In the genomic region with DNA sequence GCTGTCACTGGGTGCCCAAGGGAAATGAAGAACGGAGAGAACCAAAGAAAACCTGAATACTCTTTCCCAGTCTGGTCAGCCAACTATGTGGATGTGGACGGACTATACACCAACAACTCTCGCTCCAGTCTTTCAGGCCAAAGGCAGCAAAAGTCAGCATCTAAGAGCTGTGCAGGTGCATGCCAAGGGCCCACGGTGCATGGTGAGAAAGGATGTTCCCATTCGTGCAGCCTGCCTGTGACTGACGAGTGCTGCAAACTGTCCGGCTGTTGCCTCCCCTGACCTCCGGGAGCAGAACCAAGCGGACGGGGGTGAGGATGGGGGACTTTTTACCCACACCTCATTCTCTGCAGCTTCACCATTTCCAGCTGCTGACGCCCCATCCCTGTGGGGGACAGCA, we compare ENCODE assay signal across 12 mouse cellular contexts.
DNase-seq lines count a peak whose midpoint lies in the region; ATAC-seq lines count a peak whose summit lies in the region.
"Had no signal": no experiment of that assay in that cellular context is flagged by ENCODE, and none has a peak within 500 bp of the region (broad histone marks: within the 10 kb centered on the region; RNA-seq: fewer than 3 reads in every experiment).

No protein-coding gene starts in this region.

- H3K27me3 ChIP-seq in hindbrain, embryonic 12.5 days: no peaks in the 10 kb centered on the region; the same call in 1 of the 2 replicates
- H3K27me3 ChIP-seq in hindbrain, embryonic 14.5 days (ENCODE audit: control insufficient read depth, insufficient read depth, low read length): no peaks in the 10 kb centered on the region
- no peaks in the 10 kb centered on the region for H3K27me3 ChIP-seq in neural tube, embryonic 13.5 days
- H3K27me3 ChIP-seq in hindbrain, embryonic 16.5 days (replicated peaks; ENCODE audit: control insufficient read depth, insufficient read depth, low read length): no peaks in the 10 kb centered on the region
- H3K27me3 ChIP-seq: liver, embryonic 13.5 days; lung, embryonic 15.5 days had no signal

- no peak overlapping the region for H3K4me3 ChIP-seq in hindbrain, embryonic 12.5 days
- no peak overlapping the region for H3K4me3 ChIP-seq in hindbrain, embryonic 14.5 days (replicated peaks; ENCODE audit: low read length)
- H3K4me3 ChIP-seq in neural tube, embryonic 13.5 days: no peak overlapping the region
- H3K4me3 ChIP-seq in hindbrain, embryonic 16.5 days (ENCODE audit: low read length): no peak overlapping the region
- H3K4me3 ChIP-seq: liver, embryonic 13.5 days; lung, embryonic 15.5 days had no signal

- no peak for DNase-seq in hindbrain, embryonic 14.5 days (ENCODE audit: low spot score)
- no peak for DNase-seq in neural tube, embryonic 10.5 days (ENCODE audit: extremely low spot score, low spot score)
- no peak for DNase-seq in natural killer cell, adult 2 months (ENCODE audit: low spot score in 2 of 2)
- DNase-seq in kidney, postnatal 36 days: no peak
- DNase-seq: gastrocnemius, postnatal 25 days; liver, embryonic 13.5 days had no signal

- no peak overlapping the region for H3K9ac ChIP-seq in hindbrain, embryonic 12.5 days
- H3K9ac ChIP-seq in hindbrain, embryonic 14.5 days: no peak overlapping the region
- H3K9ac ChIP-seq in neural tube, embryonic 13.5 days: no peak overlapping the region
- no peak overlapping the region for H3K9ac ChIP-seq in hindbrain, embryonic 16.5 days (ENCODE audit: low read depth, low read length)
- H3K9ac ChIP-seq: liver, embryonic 13.5 days; lung, embryonic 15.5 days had no signal

- no peaks in the 10 kb centered on the region for H3K9me3 ChIP-seq in hindbrain, embryonic 12.5 days (replicated peaks)
- H3K9me3 ChIP-seq in hindbrain, embryonic 14.5 days (ENCODE audit: control insufficient read depth, low read length): no peaks in the 10 kb centered on the region
- H3K9me3 ChIP-seq in neural tube, embryonic 13.5 days: no peaks in the 10 kb centered on the region
- H3K9me3 ChIP-seq in hindbrain, embryonic 16.5 days (ENCODE audit: control insufficient read depth, low read length): no peaks in the 10 kb centered on the region
- H3K9me3 ChIP-seq: liver, embryonic 13.5 days; lung, embryonic 15.5 days had no signal

- H3K4me2 ChIP-seq in hindbrain, embryonic 12.5 days (replicated peaks): no peak overlapping the region
- H3K4me2 ChIP-seq in hindbrain, embryonic 14.5 days (replicated peaks): no peak overlapping the region
- H3K4me2 ChIP-seq in neural tube, embryonic 13.5 days: no peak overlapping the region
- H3K4me2 ChIP-seq in hindbrain, embryonic 16.5 days (ENCODE audit: low read length): no peak overlapping the region
- H3K4me2 ChIP-seq: liver, embryonic 13.5 days; lung, embryonic 15.5 days had no signal

- peak; percentile 22; the same call in 1 of the 2 replicates for ATAC-seq in hindbrain, embryonic 12.5 days (ENCODE audit: low FRiP score)
- ATAC-seq in hindbrain, embryonic 14.5 days (ENCODE audit: low FRiP score): no peak
- ATAC-seq in neural tube, embryonic 13.5 days (ENCODE audit: low read depth): peak; percentile 23; the same call in 1 of the 2 replicates
- 0 out of 2 replicates have a peak, but pooled peaks have one; percentile 9 for ATAC-seq in hindbrain, embryonic 16.5 days
- no peak for ATAC-seq in erythroblast, adult 5-6 weeks (replicated peaks; ENCODE audit: low FRiP score, poor library complexity, severe bottlenecking)

- no peaks in the 10 kb centered on the region for H3K36me3 ChIP-seq in hindbrain, embryonic 12.5 days
- no peaks in the 10 kb centered on the region for H3K36me3 ChIP-seq in hindbrain, embryonic 14.5 days (replicated peaks; ENCODE audit: control insufficient read depth, insufficient read depth)
- no peaks in the 10 kb centered on the region for H3K36me3 ChIP-seq in neural tube, embryonic 13.5 days
- H3K36me3 ChIP-seq in hindbrain, embryonic 16.5 days (ENCODE audit: control insufficient read depth, insufficient read depth, low read length): no peaks in the 10 kb centered on the region
- H3K36me3 ChIP-seq: liver, embryonic 13.5 days; lung, embryonic 15.5 days had no signal

- H3K4me1 ChIP-seq in hindbrain, embryonic 12.5 days: 0 out of 2 replicates have a peak, but pooled peaks cover 2% of the 10 kb centered on the region
- no peaks in the 10 kb centered on the region for H3K4me1 ChIP-seq in hindbrain, embryonic 14.5 days (replicated peaks; ENCODE audit: control insufficient read depth, insufficient read depth, low read length)
- peaks cover 5% of the 10 kb centered on the region; the same call in 1 of the 2 replicates for H3K4me1 ChIP-seq in neural tube, embryonic 13.5 days (replicated peaks)
- H3K4me1 ChIP-seq in hindbrain, embryonic 16.5 days (ENCODE audit: control insufficient read depth, insufficient read depth, low read depth, low read length): peaks cover 4% of the 10 kb centered on the region
- H3K4me1 ChIP-seq: liver, embryonic 13.5 days; lung, embryonic 15.5 days had no signal

- WGBS in hindbrain, embryonic 12.5 days: 79% methylated on average over 11 of the region's 11 CpGs
- WGBS in hindbrain, embryonic 14.5 days: 77% methylated on average over 11 of the region's 11 CpGs
- WGBS in neural tube, embryonic 13.5 days: 84% methylated on average over 11 of the region's 11 CpGs
- 78% methylated on average over 11 of the region's 11 CpGs for WGBS in hindbrain, embryonic 16.5 days

- no peak overlapping the region for H3K27ac ChIP-seq in hindbrain, embryonic 12.5 days
- H3K27ac ChIP-seq in hindbrain, embryonic 14.5 days: no peak overlapping the region
- no peak overlapping the region for H3K27ac ChIP-seq in neural tube, embryonic 13.5 days (replicated peaks)
- no peak overlapping the region for H3K27ac ChIP-seq in hindbrain, embryonic 16.5 days (ENCODE audit: low read depth, low read length)
- H3K27ac ChIP-seq: liver, embryonic 13.5 days; lung, embryonic 15.5 days; macrophage had no signal

Comparison
In these comparisons a context has a peak if more than half of its experiments do, and no peak if none do; other contexts are left out.
1. ATAC-seq: peak in hindbrain, embryonic 12.5 days (single experiment), neural tube, embryonic 13.5 days (single experiment) and hindbrain, embryonic 16.5 days (single experiment); none in hindbrain, embryonic 14.5 days (single experiment) and erythroblast, adult 5-6 weeks (single experiment).